Mouse (Mus musculus) lung, postnatal 0 days (tissue): ENCODE results near the gene Trim47.

ENCODE experiments used
- CTCF ChIP-seq: IDR thresholded peaks from 2 replicates; pipeline ENCODE4 v1.5.1; 2016; ENCODE audit warnings: antibody characterized with exemption, mild to moderate bottlenecking
- EP300 ChIP-seq: IDR thresholded peaks from 2 replicates; pipeline ENCODE4 v1.6.1; 2016; ENCODE audit warnings: antibody characterized with exemption, mild to moderate bottlenecking, control low read depth

DNA sequence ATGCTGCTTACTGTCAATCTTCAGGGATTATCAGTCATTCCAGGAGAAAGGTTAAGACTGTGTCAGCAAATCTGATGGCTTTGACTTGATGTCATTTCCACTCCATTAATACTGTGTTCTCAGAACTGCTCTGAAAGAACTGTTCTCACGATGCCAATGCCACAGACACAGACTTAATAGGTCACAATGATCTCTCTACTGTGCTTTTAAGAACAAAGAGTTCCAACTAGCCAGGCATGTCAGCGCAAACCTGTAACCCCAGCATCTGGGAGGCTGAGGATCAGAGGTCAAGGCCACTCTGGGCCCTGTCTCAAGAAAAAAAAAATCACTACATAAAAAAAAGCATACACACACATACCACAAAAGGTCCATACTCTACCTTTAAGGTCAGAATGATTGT is 44.9 kb upstream of the Trim47 start:
- TF ChIP-seq CTCF (no peak), EP300 (no peak)
